Mouse (Mus musculus) Patski (cell line): ENCODE data around the gene Rab17. TPM values are rescaled to one million over a fixed set of nuclear protein-coding genes. Genes with fewer than 3 reads are reported as not detected.

Experiments used
- ATAC-seq: fragments of 100-300 bp; one replicate; pipeline ENCODE4 v1.8.0; 2021
- CTCF ChIA-PET: fragments of 350-600 bp; sonication (Branson Sonifier 250); formaldehyde crosslinking; loops from one replicate; lab custom pipeline; 2022; ENCODE audit warnings: inconsistent platforms; lab: Charles Lee
- POLR2A ChIA-PET: fragments of 350-600 bp; sonication (Branson Sonifier 250); formaldehyde crosslinking; loops from one replicate; lab custom pipeline; 2022; ENCODE audit warnings: antibody characterized with exemption, inconsistent platforms; lab: Charles Lee
- DNase-seq: peaks from one replicate; pipeline ENCODE4 v3.0.0-alpha.2; 2011; ENCODE audit warnings: low read depth, low spot score
- H3K27me3 ChIP-seq: fragments of 371-371 bp; one replicate; pipeline ENCODE4 v1.5.1; 2021
- CTCF ChIP-seq: fragments of 100-300 bp; IDR thresholded peaks from one replicate; pipeline ENCODE4 v1.5.1; 2021
- in situ Hi-C: fragments of 300-500 bp; cut with MboI; formaldehyde crosslinking; loops from 3 replicates; pipeline ENCODE4 v1.11.1; 2018; ENCODE audit warnings: low pct_unique_long_range_greater_than_20kb, mixed read lengths
- polyA plus RNA-seq: library from polyadenylated mRNA; unstranded; gene quantifications from one replicate; pipeline ENCODE4 v1.2.3, GENCODE M21; 2021

The Rab17 gene
- polyA plus RNA-seq, 1 experiment from 2014 or later = 1.3 TPM

GRCm38 (mm10) chr1:90913231-90913630 lies 56.2 kb downstream of the Rab17 start:
- ATAC-seq (no peak), DNase-seq (no peak)
- ChIA-PET CTCF (no interaction called here), POLR2A (no interaction called here)
- TF ChIP-seq CTCF = no peak
- H3K27me3 ChIP-seq = no peaks in the 10 kb centered on the region
- in situ Hi-C loops = no loop called here

GRCm38 (mm10) chr1:90909631-90910152 lies 59.8 kb downstream of the Rab17 start:
- H3K27me3 ChIP-seq = no peaks in the 10 kb centered on the region
- CTCF ChIA-PET = interaction anchor here (1.0 kb wide), 1 partner anchor 9 kb away, joined by 3 read pairs; no protein-coding TSS in a partner anchor
- TF ChIP-seq CTCF = no peak
- ATAC-seq = peak; percentile 34
- POLR2A ChIA-PET = interaction anchor here (1.4 kb wide), 1 partner anchor 42 kb away, joined by 3 read pairs; no protein-coding TSS in a partner anchor
- in situ Hi-C loops = loop anchor here (5.0 kb wide), 1 partner anchor 48 kb away; no protein-coding TSS in a partner anchor
- no peak for DNase-seq

GRCm38 (mm10) chr1:90909161-90909560 lies 60.3 kb downstream of the Rab17 start:
- ATAC-seq (no peak), DNase-seq (no peak)
- ChIA-PET CTCF (interaction anchor here (1.0 to 2.7 kb wide), 2 partner anchors 8 to 48 kb away, joined by 3 to 11 read pairs; no protein-coding TSS in a partner anchor), POLR2A (interaction anchor here (1.4 kb wide), 1 partner anchor 42 kb away, joined by 3 read pairs; no protein-coding TSS in a partner anchor)
- no peak for TF ChIP-seq CTCF
- in situ Hi-C loops = loop anchor here (5.0 kb wide), 1 partner anchor 48 kb away; no protein-coding TSS in a partner anchor
- H3K27me3 ChIP-seq = no peaks in the 10 kb centered on the region

Other genes starting within 250 kb of the Rab17 start
- gene Col6a3, start 125.7 kb downstream of the Rab17 start, polyA plus RNA-seq = 0.13 TPM
- 0.03 TPM for gene Mlph, start 54.6 kb downstream of the Rab17 start, polyA plus RNA-seq
- not detected for gene Prlh, start 16.6 kb downstream of the Rab17 start, polyA plus RNA-seq
- 126 TPM for gene Lrrfip1, start 29.1 kb upstream of the Rab17 start, polyA plus RNA-seq
- 0.03 TPM for gene Rbm44, start 175.4 kb upstream of the Rab17 start, polyA plus RNA-seq
- not detected for gene Ramp1, start 210.2 kb upstream of the Rab17 start, polyA plus RNA-seq